Mouse (Mus musculus) adrenal gland (tissue): ENCODE measurements around the gene Agbl3.

Source experiments
- intact Hi-C: fragments of 180-260 bp; cut with DNase I; formaldehyde crosslinking; loops from one replicate; pipeline ENCODE4 v1.15.1; 2025

The Agbl3 gene

GRCm38 (mm10) chr6:34782493-34782892 is 2.3 kb downstream of the Agbl3 start:
- intact Hi-C loops = loop anchor here (5.0 to 10.0 kb wide), 2 partner anchors 95 to 142 kb away; partner anchors contain the start of genes Cyren and Stra8

DNA sequence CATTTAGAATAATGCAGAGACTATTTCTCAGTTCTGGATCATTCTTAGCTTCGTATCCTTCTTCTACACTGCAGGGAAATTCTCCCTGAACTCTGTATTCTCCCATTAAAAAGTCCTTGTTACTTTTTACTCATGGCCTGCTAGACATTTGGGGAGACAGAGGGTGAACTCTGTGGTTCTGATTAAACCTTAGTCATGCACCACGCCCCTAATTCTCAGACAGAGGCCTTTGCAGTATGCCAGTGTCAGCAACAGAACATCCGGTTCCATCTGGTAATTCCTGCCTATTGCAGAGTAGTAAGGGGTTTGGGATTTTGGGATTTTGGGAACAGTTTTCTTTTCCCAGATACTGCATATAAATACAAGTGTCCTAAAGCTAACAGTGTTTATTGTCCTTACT is 16.6 kb downstream of the Agbl3 start:
- intact Hi-C loops = no loop called here

GRCm38 (mm10) chr6:34797887-34798286 is 17.7 kb downstream of the Agbl3 start:
- intact Hi-C loops = no loop called here

DNA sequence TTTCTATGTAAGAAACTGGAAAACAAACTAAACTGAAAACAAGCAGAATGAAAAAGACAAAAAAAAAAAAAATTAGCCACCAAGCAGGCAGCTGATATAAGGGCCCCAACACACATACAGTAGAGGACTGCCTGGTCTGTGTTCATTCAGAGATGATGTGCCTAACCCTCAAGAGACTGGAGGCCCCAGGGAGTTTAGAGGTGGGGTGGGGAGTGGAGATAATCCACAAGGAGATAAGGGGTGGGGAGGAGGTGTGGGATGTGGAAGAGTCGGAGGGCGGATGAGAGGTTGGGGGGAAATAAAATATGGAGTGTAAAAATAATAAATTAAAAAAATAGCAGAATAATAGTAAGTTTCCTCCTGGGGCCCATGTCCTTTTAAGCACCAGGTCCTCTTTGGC is 25.4 kb downstream of the Agbl3 start:
- intact Hi-C loops = no loop called here

- intact Hi-C loops = no loop called here
These were observed 30.4 kb downstream of the Agbl3 start for GRCm38 (mm10) chr6:34810651-34811050.

DNA sequence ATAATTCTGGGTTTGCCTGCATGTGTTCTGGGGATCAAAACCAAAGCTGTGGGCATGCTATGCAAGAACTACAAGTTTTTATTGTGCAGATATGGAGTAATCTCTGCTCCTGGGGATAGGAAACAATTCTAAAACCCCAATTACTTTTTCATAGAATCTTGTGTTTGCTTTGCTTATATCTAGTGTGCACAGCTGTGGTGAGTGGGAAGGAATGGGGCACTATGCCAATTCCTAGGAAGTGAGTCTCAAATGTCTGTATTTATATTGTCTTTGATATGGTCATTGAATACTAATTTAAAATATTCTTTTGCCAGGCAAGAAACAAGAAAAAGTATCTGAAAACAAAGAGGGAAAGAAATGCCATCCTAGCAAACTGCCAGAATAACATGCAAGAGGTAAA is 44.2 kb downstream of the Agbl3 start:
- intact Hi-C loops = no loop called here

- intact Hi-C loops = no loop called here
These were observed 52.1 kb downstream of the Agbl3 start for GRCm38 (mm10) chr6:34832352-34832751.

DNA sequence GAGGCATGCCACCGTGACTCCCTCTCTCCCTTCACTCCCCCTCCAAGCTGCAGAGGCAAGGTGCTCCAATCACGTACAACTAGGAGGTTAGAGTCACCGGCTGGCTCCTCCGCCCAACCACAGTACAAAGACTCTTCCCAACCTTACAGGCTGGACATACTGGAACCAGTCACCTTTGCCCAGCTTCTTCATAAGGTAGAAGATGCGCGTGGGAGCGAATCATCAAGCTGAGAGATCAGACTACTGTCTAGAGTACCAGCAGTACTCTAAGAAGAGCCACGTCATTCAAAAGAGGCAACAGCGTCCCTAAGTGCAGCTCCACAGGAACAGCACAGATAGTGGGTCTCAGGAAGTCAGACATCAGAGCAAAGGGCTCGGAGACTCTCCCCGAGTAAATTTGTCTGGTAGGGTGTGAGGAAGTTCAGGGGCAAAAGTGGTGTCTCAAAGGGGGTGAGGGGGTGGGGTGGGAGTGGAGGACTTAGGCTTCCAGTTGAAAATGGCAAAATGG is 81.4 kb downstream of the Agbl3 start:
- intact Hi-C loops = no loop called here

DNA sequence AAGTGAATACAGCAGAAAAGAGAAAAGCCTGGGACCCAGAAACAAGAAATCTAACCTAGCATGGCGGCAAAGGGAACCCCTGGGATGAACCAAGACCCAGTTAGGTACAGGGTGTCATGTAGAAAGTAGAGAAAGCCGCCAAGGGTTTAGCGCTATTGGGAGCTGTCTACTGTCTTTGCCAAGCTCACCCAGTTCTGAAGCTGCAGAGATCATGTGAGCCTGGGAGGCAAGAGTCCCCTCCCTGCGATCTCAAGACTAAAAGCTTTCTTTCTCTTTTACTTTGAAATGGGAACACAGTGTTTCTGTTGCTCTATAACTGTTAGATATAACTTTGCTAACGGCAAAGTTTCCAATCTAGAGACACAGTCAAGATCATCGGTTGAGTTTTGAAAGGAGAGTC is 82.1 kb downstream of the Agbl3 start:
- intact Hi-C loops = no loop called here

DNA sequence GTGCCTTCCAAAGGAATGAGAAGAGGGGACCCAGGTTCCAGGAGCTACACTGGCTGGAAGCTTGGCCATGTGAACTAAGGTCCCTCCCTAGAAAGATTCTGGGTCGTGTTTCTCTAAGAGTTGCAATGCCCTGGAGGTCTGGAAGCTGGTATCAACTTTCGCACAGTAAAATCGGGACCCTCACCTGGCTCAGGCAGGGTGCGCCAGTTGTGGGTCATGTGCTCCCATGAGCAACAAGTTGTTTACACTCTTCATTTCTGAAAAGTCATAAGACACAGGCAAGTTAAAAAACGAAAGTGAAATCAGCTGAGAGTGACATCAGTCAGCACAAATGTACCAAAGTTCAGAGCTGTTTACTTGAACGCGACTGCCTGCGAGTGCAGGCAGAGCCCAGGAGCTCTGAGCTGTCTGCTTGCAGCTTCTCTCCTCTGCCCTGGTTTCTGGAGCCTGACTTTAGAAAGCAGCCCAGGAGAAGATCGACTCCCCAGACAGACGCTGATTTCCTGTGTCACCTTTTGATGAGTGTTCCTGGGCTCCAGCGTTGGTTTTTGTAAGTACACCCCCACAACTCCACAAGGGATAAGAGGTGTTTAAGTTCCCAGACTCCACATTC is 82.7 kb downstream of the Agbl3 start, which contains the start of gene Tmem140:
TSS of gene Tmem140 (plus strand) at position 356 of the 613 bp plus-strand sequence.
- intact Hi-C loops = no loop called here

DNA sequence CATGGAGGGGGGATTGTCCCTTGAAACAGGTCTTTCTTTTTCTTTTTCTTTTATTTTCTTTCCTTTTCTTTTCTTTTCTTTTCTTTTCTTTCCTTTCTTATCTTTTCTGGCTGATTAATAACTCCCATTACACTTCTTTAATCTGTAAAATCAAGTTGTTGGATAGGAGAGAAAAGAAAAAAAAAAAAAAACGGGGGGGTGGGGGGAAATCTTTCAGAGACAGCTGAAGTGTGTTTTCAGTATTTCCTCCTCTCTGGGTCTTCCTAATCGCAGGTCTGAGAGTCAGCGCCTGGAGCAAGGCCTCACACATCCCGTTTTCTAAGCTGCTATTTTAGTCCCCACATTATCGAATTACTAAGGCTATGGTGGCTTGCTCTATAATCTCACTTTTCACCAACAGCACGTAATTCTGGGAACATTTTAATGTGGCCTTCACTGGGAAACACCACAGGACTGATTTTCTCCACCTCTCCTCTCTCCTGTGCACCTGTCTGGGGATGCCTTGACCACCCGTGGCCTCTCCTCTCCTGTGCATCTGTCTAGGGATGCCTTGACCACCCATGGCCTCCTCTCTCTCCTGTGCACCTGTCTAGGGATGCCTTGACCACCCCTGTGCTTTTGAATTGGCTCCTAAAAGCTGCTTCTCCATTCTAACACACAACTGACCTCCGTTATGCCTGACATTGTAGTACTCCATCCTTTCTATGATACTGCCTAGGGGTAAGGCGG is 83.7 kb downstream of the Agbl3 start:
- intact Hi-C loops = no loop called here

- intact Hi-C loops = no loop called here
These were observed 85.0 kb downstream of the Agbl3 start for GRCm38 (mm10) chr6:34865213-34865612.

- intact Hi-C loops = no loop called here
These were observed 85.7 kb downstream of the Agbl3 start for GRCm38 (mm10) chr6:34865711-34866593.

DNA sequence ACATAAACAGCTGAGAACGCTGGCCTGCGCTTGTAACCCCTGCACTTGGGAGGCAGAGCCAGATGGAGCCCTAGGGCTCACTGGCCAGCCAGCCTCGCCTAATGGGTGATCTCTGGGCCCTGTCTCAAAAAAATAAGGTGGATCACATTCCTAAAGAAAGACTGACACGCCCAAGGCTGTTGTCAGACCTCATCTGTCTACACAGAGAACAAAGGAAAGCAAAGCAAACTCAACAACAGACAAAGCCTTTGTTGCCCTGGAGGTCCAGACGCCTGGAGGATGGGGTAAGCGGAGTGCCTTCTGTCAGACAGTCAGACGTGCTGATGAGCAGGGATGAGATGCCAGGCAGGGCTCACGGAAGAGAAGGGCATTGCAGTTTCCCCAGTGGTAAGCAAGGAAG is 86.6 kb downstream of the Agbl3 start:
- intact Hi-C loops = no loop called here

DNA sequence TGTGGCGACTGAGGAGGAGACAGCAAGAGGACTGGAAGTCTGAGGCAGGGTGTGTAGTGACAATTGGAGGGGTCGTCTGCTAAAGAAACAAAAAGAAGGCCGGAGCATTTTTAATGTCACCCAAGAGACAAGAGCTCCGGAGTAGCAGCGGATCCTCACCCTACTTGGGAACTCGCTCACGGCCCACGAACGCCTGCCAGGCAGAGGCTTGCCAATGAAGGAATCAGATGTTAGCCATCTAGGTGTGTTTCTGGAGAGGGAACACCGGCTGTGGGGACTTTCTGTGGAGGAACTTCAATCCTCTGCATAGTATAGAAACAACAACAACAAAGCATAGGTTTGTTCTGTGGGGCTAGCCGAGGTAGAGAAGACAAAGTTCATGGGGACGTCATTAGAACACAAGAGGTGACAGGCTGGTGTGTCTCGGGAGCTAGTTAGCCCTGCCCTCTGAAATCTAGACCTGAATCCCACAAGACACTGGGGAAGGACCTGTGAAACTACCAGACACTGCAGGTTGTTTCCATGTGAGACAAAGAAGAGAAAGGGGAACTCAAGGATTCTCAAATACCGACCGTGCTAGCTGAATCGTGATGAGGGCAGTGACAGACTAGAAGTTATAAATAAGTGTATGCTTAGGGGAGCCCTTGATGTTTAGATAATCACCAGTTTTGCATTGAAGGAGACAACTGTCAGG is 87.2 kb downstream of the Agbl3 start:
- intact Hi-C loops = no loop called here

DNA sequence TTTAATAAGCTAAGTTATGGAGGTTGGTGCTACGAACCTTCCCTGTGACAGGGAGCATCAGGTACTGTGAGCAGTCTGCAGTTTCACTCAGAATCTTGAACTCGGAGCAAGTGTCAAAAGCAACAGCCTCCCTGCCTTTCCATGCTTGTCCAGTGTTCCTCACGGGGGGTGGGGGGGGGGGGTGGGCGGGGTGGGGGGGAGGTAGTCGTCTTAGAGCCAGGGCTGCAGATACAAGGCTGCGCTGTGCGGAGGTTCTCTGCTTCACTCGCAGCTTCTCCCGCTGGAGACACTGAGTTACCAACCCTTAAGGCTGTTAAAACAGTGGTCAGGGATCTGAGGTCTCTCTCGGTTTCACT is 87.7 kb downstream of the Agbl3 start:
- intact Hi-C loops = no loop called here

- intact Hi-C loops = no loop called here
These were observed 88.4 kb downstream of the Agbl3 start for GRCm38 (mm10) chr6:34868507-34869217.

- intact Hi-C loops = no loop called here
These were observed 89.1 kb downstream of the Agbl3 start for GRCm38 (mm10) chr6:34869225-34869915.

DNA sequence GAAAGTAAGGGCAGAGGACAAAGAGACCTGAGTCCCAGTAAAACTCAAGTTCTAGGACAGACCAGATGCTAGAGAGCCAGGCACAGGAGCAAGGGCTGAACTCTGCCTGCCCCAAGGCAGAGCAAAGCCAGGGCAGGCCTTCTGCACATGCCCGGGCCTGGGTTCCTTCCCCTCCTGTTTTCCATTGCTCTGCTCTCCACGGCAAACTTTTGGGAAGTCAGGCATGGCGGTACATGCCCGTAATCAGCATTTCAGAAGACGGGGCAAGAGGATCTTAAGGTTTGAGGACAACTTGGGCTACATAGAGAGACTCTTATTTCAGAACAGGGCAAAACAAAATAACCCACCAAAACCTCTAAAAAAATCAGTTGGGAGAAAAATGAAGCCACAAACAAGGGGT is 89.9 kb downstream of the Agbl3 start:
- intact Hi-C loops = no loop called here

GRCm38 (mm10) chr6:34870724-34871123 is 90.5 kb downstream of the Agbl3 start:
- intact Hi-C loops = no loop called here
